Mouse (Mus musculus) ovary, adult 2 months (tissue): ENCODE results near the gene Hhat. TPM values are rescaled to one million over a fixed set of nuclear protein-coding genes. Genes with fewer than 3 reads are reported as not detected.

Experiments used
- polyA plus RNA-seq: library from polyadenylated mRNA; depleted of rRNA; stranded (reverse); fragments of >200 nt; gene quantifications from 2 replicates; pipeline ENCODE4 v1.2.3, GENCODE M21; 2012; rRNA removed

Gene Hhat
- polyA plus RNA-seq = 15.3 and 17.7 TPM in 2 replicates

DNA sequence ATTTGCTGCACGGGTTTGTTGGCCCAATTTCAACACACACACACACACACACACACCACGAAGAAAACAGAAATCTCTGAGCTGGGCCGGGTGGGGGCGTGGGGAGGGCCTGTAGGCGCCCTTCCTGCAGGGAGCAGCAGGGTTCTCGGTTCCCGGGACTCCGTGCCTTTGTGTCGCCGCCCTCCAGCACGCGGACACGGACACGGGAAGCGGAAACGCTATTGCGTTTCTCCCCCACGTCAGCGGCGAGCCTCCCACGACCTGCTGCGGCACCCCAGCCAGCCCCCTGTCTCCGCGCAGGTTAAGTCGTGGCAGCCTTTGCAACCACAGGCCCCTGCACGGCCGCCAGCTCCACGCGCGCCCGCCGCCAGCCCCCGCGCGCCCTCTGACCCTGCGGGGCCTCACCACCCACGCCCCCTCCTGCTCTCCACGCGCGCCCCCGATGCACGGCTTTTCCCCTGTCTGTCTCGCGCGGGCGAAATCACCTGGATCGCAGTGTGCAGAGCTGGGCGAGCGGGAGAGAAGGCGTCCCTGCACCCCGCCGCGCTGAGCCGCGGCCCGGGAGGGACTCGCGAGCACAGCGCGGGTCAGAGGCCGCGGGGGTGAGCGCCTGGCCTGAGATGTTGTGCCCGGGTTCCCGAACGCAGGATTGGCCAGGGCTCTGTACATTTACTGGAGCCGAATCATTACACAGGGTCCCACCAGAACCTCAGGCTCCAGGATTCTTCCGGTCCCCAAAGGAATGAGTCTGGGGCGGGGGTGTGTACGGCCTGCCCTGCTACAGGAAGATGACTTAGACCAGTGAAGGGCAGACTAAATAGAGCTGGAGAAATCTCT, at the start of gene Hhat:
Hhat (minus strand) TSS at position 729 of the 837 bp plus-strand sequence.

Other genes starting within 250 kb of the Hhat start
- gene Sertad4, start 84.5 kb upstream of the Hhat start, polyA plus RNA-seq = 9.2 and 12.9 TPM in 2 replicates